Mouse (Mus musculus): ENCODE measurements around the gene Olfr1348.
"Not testable (repeated sequence)": the region's sequence is repeated elsewhere in the genome, so short reads cannot be mapped to it uniquely, and the experiment has no call there.

Gene Olfr1348

DNA sequence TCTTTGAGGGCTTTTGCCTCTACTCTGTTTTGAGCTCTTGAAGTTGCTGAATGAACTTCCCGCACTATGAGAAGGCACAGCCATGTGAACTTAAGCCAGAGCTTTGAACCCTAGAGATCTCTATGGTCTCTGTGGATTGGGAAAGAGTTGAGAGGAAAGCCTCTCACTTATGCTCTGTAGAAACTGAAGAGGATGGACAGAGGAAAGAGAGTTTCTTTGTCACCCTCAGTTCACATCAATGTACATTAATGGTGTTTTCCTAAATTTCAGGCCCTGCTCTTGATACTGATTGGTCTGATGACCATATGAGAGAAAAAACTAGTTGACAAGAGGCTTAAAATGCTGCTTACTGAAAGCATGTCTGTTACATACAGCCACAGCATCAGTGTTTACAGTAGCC, at the start of gene Olfr1348:
TSS of gene Olfr1348 (minus strand) at position 101 of the 400 bp plus-strand sequence.
- in situ Hi-C loops (cut with MboI, MseI) = no loop called here

DNA sequence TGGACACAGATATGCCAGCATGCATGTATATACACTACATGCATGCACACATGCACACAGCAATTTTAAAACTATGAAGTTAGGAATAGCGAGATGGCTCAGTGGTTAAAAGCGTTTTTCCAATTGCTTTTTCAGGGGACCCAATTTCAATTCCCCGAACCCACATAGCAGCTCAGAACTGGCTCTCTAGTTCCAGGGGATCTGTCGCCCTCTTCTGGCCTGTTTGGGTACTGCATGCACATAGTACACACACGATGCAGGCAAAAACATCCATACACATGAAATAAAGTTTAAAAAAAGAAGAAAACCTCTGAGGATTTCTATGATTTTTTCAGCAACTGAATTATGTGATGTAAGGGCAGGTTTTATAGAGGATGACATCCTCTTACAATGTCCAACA, 17.6 kb upstream of the Olfr1348 start:
- in situ Hi-C loops (cut with MboI, MseI) = loop anchor here (5.0 kb wide), 1 partner anchor 169 kb away; no protein-coding TSS in a partner anchor

DNA sequence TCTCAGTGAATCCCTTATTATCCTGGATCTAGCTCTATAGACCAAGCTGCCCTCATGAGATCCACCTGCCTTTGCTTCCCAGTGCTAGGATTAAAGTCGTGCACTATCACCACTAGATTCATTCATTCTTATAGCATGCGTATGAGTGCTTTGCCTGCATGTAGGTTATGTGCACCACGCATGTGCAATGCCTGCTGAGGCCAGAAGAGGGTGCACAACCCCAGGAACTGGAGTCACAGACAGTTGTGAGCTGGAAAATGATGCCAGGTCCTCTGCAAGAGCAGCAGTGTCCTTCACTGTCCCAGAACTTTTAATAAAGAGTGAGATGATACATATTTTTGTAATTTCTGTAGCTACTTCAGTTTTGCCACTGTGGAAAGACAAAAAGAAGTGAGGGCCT, 16.5 kb upstream of the Olfr1348 start:
- in situ Hi-C loops (cut with MboI, MseI) = loop anchor here (5.0 kb wide), 1 partner anchor 168 kb away; no protein-coding TSS in a partner anchor

DNA sequence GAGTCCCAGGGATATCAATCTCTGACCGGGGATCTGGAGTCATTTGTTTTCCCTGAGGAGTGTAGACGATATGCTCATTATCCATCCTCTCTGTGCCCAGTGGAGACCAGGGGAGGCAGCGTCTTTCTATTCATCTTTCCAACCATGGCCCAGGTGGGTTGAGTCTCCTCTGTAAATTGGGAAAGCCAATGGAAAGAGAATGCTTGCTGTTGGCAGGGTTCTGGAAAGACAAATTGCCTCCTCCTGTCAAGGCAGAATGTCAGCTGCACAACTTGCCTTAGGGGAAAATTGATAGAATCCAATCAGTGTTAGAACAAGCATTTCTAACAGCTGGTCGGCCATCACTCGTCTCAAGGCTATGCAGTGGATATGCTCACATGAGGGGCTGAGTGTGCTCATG, 14.3 kb upstream of the Olfr1348 start, which contains the start of gene Olfr1349:
TSS of gene Olfr1349 (minus strand) at position 101 of the 400 bp plus-strand sequence.
- in situ Hi-C loops (cut with MboI, MseI) = no loop called here

DNA sequence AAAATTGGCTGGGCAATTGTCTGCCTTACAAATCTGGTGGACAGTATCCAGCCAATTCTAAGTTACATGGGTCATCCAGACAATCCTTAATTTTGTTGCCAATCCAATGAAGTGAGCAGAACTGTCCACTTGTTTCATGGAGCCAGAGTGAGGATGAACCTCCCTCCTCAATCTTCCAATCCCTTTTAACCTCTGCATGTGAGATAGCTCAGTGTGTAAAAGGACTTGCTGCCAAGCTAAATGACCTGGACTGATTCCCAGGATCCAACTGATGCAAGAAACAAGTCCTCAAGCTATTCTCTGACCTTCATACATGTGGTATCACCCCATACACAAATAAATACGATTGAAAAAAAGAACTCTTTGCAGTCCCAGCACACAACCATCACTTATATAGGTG, 13.1 kb upstream of the Olfr1348 start:
- in situ Hi-C loops (cut with MboI, MseI) = no loop called here

DNA sequence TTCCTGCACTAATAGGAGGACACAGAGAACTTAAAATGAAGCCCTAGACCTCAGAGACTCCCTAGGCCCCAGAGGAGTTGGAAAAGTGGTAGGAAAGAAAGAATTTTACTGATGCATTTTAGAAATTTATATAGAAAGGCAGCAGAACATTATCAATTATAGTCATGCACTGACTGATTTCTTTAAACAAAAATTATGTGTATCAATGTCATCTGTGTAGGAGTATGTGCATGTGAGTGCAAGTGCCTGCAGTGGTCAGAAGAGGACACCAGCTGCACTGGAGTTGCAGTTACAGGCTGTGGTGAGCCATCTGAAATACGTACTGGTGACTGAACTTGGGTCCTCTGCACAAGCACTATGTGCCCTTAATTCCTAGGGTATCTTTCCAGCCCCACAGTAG, 8.9 kb downstream of the Olfr1348 start, which contains the start of gene Olfr1347:
TSS of gene Olfr1347 (minus strand) at position 101 of the 400 bp plus-strand sequence.
- in situ Hi-C loops (cut with MboI, MseI) = no loop called here

DNA sequence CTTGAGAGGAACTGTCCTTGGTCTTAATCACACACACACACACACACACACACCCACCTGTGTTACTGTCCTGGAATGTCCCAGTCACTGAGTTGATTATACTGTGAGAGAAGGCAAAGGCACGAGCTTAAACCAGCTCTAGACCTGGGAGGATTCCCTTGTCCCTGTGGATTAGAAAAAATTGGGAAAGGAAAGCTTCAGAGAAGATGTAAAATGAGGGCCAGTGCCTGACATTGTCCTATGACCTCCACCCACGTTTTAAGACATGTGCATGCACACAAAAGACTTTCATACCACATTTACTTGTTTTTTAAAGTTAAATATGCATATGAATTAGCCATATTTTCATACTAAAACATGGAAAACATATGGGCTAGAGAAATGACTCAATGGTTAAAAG, 21.7 kb downstream of the Olfr1348 start, which contains the start of gene Olfr5:
TSS of gene Olfr5 (minus strand) at position 101 of the 400 bp plus-strand sequence.
- in situ Hi-C loops (cut with MboI, MseI) = no loop called here

DNA sequence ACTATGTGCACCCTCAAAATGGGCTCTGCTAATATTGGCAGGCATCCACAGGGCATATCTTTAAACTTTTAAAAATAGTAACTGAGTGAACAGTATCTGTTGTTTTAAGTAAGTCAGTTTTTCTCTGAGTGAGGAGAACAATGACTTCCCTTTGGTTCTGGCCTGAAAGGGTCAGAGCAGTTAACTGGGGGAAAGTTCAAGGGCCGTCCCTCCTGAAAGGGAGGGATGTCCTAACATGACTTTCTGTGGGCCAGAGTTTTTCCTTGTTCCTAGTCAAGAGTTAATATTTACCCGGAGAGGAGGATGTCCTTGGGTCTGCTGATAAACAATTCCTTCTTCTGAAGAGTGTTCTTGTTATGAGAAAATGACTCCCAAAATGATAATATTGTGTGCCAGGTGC, 30.9 kb downstream of the Olfr1348 start:
- in situ Hi-C loops (cut with MboI, MseI) = not testable (repeated sequence)

DNA sequence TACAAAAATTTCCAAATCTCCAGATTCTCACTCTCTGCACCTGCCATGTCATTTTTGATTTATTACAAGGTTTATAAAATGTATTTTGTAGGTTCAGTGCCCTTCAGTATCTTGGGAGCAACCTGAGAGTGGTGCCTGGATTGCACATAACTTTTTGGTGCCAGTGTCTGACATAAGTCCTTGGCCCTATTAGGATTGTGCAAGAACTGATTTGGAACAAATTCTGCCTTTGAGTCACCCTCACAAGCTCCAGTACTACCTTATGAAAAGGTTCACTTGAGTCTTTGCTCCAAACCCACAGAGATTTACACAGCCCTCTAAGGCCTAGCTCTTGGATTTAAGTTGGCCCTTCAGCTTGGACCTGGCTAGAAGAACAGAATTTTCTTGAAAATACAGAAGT, 41.6 kb downstream of the Olfr1348 start, which contains the start of gene Olfr1346:
TSS of gene Olfr1346 (plus strand) at position 151 of the 400 bp plus-strand sequence.
- in situ Hi-C loops (cut with MboI, MseI) = no loop called here

DNA sequence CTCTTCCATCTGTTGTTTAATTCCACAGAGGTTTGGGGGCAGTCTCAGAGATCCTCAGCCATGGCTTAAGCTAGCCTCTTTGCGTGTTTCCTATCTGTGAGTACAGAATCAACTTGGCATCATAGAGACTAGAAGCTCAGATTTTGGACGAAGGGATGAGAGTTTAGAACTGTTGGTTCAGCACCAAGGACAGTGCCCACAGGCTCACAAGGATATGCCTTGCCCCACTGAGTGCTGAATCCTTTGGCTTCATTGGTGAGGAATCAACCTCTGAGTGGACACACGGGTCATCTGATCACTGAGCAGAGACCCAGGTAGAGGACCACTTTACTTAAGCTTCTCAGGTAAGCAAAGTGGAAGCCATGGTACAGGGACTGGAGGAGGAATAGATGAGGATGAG, 52.1 kb downstream of the Olfr1348 start:
- in situ Hi-C loops (cut with MboI, MseI) = no loop called here

DNA sequence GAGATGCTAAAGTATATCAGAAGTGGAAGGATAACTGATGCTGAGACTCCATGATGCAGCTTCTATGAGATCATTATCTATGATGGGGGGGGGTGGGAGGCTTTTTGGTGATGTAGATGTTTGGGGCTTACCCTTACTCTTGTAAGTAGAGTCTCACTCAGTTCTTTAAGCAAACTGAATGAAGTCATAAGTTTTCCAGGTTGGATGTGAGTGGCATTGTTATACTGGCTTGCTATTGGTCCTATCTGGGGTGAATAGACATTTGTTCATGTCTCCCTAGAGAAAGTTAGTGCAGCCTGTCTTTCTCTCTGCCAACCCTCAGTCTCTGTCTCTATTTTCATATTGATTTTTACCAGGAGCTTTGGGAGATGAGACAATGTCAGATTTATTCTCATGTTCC, 52.7 kb downstream of the Olfr1348 start, which contains the start of gene Olfr1336:
TSS of gene Olfr1336 (plus strand) at position 301 of the 400 bp plus-strand sequence.
- in situ Hi-C loops (cut with MboI, MseI) = no loop called here
